ENCODE assay signal across 24 mouse cellular contexts in genomic region chr7:30604424-30604823, GRCm38 (mm10). TPM values are rescaled to one million over a fixed set of nuclear protein-coding genes. Genes with fewer than 3 reads are reported as not detected.
"Had no signal": no experiment of that assay in that cellular context is flagged by ENCODE, and none has a peak within 500 bp of the region (broad histone marks: within the 10 kb centered on the region; RNA-seq: fewer than 3 reads in every experiment).

No protein-coding gene starts in this region.

- H3K9ac ChIP-seq: limb, embryonic 15.5 days; liver, embryonic 12.5 days; lung, embryonic 14.5 days had no signal

- H3K36me3 ChIP-seq: limb, embryonic 15.5 days; liver, embryonic 12.5 days; midbrain, embryonic 10.5 days had no signal

- H3K27me3 ChIP-seq: limb, embryonic 15.5 days had no signal

- H3K27ac ChIP-seq: limb, embryonic 15.5 days; liver, embryonic 12.5 days; midbrain, embryonic 10.5 days had no signal

- DNase-seq: kidney, adult 9 months; kidney, postnatal 10 days; left cerebral cortex, postnatal 4 days; lung, embryonic 14.5 days; lung, postnatal 4 days; midbrain, embryonic 14.5 days; right cerebral cortex, postnatal 4 days; spleen, adult 18-20 months; thymus, adult 2 months; thymus, postnatal 25 days had no signal

- H3K4me2 ChIP-seq: limb, embryonic 15.5 days; liver, embryonic 12.5 days; lung, embryonic 14.5 days had no signal

- ATAC-seq: liver, embryonic 12.5 days had no signal

- H3K4me3 ChIP-seq: limb, embryonic 15.5 days; liver, embryonic 12.5 days; midbrain, embryonic 10.5 days; myocyte had no signal

- H3K9me3 ChIP-seq: limb, embryonic 15.5 days; liver, embryonic 12.5 days; midbrain, embryonic 10.5 days had no signal

RNA-seq across cellular contexts. Expression of gene Zbtb32, which starts 5.7 kb away (rescaled TPM):
- total RNA-seq: layer of hippocampus, adult 8-10 months; layer of hippocampus, postnatal 14 days; left cerebral cortex, adult 18-20 months; left cerebral cortex, postnatal 10 days; left cerebral cortex, postnatal 4 days had no signal
- polyA plus RNA-seq: neural tube, embryonic 11.5 days had no signal

RNA-seq across cellular contexts. Expression of gene Upk1a, which starts 8.2 kb away (rescaled TPM):
- total RNA-seq: neutrophil, adult 5-6 weeks had no signal

RNA-seq across cellular contexts. Expression of gene Etv2, which starts 31.2 kb away (rescaled TPM):
- total RNA-seq: layer of hippocampus, adult 8-10 months; layer of hippocampus, postnatal 14 days; left cerebral cortex, adult 18-20 months; left cerebral cortex, postnatal 10 days; left cerebral cortex, postnatal 4 days; neutrophil, adult 5-6 weeks had no signal
- polyA plus RNA-seq: large intestine, adult 2 months; limb, embryonic 15.5 days; liver, embryonic 16.5 days; lung, embryonic 14.5 days; midbrain, embryonic 10.5 days; midbrain, embryonic 14.5 days; myocyte; neural tube, embryonic 11.5 days; stomach, embryonic 14.5 days; thymus, adult 2 months; urinary bladder, adult 2 months had no signal
